Mouse (Mus musculus) hindbrain, embryonic 16.5 days (tissue): ENCODE data around the gene Ttyh1. TPM values are rescaled to one million over a fixed set of nuclear protein-coding genes. Genes with fewer than 3 reads are reported as not detected.

Source experiments
- ATAC-seq: fragments of 200-750 bp; cut with Nextera tagmentation; 2 replicates; pipeline ENCODE4 v1.8.0; 2017; ENCODE audit warnings: moderate TSS enrichment, moderate library complexity
- H3K27ac ChIP-seq: fragments of 300-500 bp; sonication (generic); 2 replicates; pipeline ENCODE4 v1.5.1; 2014; ENCODE audit warnings: low read depth, mild to moderate bottlenecking, control low read depth, low read length, moderate library complexity
- H3K27me3 ChIP-seq: fragments of 300-500 bp; sonication (generic); replicated peaks from 2 replicates; pipeline ENCODE4 v1.6.1; 2014; ENCODE audit warnings: low read length; ENCODE audit not compliant: control insufficient read depth, insufficient read depth
- H3K36me3 ChIP-seq: fragments of 300-500 bp; sonication (generic); 2 replicates; pipeline ENCODE4 v1.6.1; 2014; ENCODE audit warnings: mild to moderate bottlenecking, low read length, moderate library complexity, mixed read lengths; ENCODE audit not compliant: control insufficient read depth, insufficient read depth
- H3K4me1 ChIP-seq: fragments of 300-500 bp; sonication (generic); 2 replicates; pipeline ENCODE4 v1.6.1; 2014; ENCODE audit warnings: low read depth, low read length; ENCODE audit not compliant: control insufficient read depth, insufficient read depth
- H3K4me2 ChIP-seq: fragments of 300-500 bp; sonication (generic); 2 replicates; pipeline ENCODE4 v1.6.1; 2014; ENCODE audit warnings: mild to moderate bottlenecking, low read length, control low read depth, moderate library complexity
- H3K4me3 ChIP-seq: fragments of 300-500 bp; sonication (generic); 2 replicates; pipeline ENCODE4 v1.5.1; 2014; ENCODE audit warnings: mild to moderate bottlenecking, low read length, control low read depth, moderate library complexity
- H3K9ac ChIP-seq: fragments of 300-500 bp; sonication (generic); 2 replicates; pipeline ENCODE4 v1.6.1; 2014; ENCODE audit warnings: low read depth, mild to moderate bottlenecking, control low read depth, low read length, moderate library complexity
- H3K9me3 ChIP-seq: fragments of 300-500 bp; sonication (generic); 2 replicates; pipeline ENCODE4 v1.6.1; 2014; ENCODE audit warnings: mild to moderate bottlenecking, low read length, moderate library complexity; ENCODE audit not compliant: control insufficient read depth
- WGBS: fragments of 180-500 bp; shearing (Covaris S2); extraction: QIAGEN DNeasy Blood & Tissue Kit; methylation state at CpG from one replicate; pipeline ENCODE4 v1.1.7; 2014; 5-methylcytosine and 5-hydroxymethylcytosine counted together
- polyA plus RNA-seq: library from polyadenylated mRNA; unstranded; fragments of >200 nt; fragmentation: Nextera tagmentation; extraction: Ambion mirVana; gene quantifications from 2 replicates; pipeline ENCODE4 v1.2.1, GENCODE M21; 2015

The Ttyh1 gene
- polyA plus RNA-seq, 1 experiment from 2014 or later: 239 TPM

- Histone ChIP-seq H3K4me2 (no peak overlapping the region), H3K27ac (no peak overlapping the region), H3K9ac (no peak overlapping the region), H3K27me3 (no peaks in the 10 kb centered on the region), H3K4me1 (peaks cover 3% of the 10 kb centered on the region; the same call in 1 of the 2 replicates), H3K36me3 (no peaks in the 10 kb centered on the region), H3K4me3 (no peak overlapping the region), H3K9me3 (no peaks in the 10 kb centered on the region)
- ATAC-seq: no peak
Observed at GRCm38 (mm10) chr7:4167098-4167497, 47.9 kb downstream of the Ttyh1 start.

GRCm38 (mm10) chr7:4170193-4170938, 51.2 kb downstream of the Ttyh1 start:
- Histone ChIP-seq H3K4me3 (no peak overlapping the region), H3K9ac (no peak overlapping the region), H3K9me3 (no peaks in the 10 kb centered on the region), H3K27me3 (no peaks in the 10 kb centered on the region), H3K4me2 (no peak overlapping the region), H3K36me3 (no peaks in the 10 kb centered on the region), H3K4me1 (no peaks in the 10 kb centered on the region), H3K27ac (no peak overlapping the region)
- 84% methylated on average over 6 of the region's 6 CpGs for WGBS
- no peak for ATAC-seq

- no peak for ATAC-seq
- no peak overlapping the region for H3K4me3 ChIP-seq
- 52% methylated on average over 3 of the region's 3 CpGs for WGBS
- H3K36me3 ChIP-seq: no peaks in the 10 kb centered on the region
- no peaks in the 10 kb centered on the region for H3K4me1 ChIP-seq
- H3K9me3 ChIP-seq: no peaks in the 10 kb centered on the region
- no peaks in the 10 kb centered on the region for H3K27me3 ChIP-seq
- no peak overlapping the region for H3K27ac ChIP-seq
- no peak overlapping the region for H3K9ac ChIP-seq
- no peak overlapping the region for H3K4me2 ChIP-seq
Observed at GRCm38 (mm10) chr7:4178438-4178837, 59.2 kb downstream of the Ttyh1 start.

Other genes with a start within 250 kb of the Ttyh1 start
- 0.10 TPM in 1 of 2 replicates, not detected in the other for gene Gm14548, start 221.3 kb upstream of the Ttyh1 start, polyA plus RNA-seq
- gene Lilra6, start 203.9 kb upstream of the Ttyh1 start, polyA plus RNA-seq: not detected in 2 replicates
- gene Lair1, start 56.2 kb upstream of the Ttyh1 start, polyA plus RNA-seq: 3.1 and 3.5 TPM in 2 replicates
- 57.4 and 75.4 TPM in 2 replicates for gene Leng8, start 17.6 kb downstream of the Ttyh1 start, polyA plus RNA-seq
- 6.0 and 6.8 TPM in 2 replicates for gene Leng9, start 31.0 kb downstream of the Ttyh1 start, polyA plus RNA-seq
- gene Cdc42ep5, start 45.5 kb downstream of the Ttyh1 start, polyA plus RNA-seq: 8.5 and 9.7 TPM in 2 replicates
- gene Lilra5, start 118.3 kb downstream of the Ttyh1 start, polyA plus RNA-seq: 0.10 and 0.11 TPM in 2 replicates
- gene Ncr1, start 218.3 kb downstream of the Ttyh1 start, polyA plus RNA-seq: not detected in 2 replicates